Mouse (Mus musculus): ENCODE measurements around the gene Fmo2.

Gene Fmo2

DNA sequence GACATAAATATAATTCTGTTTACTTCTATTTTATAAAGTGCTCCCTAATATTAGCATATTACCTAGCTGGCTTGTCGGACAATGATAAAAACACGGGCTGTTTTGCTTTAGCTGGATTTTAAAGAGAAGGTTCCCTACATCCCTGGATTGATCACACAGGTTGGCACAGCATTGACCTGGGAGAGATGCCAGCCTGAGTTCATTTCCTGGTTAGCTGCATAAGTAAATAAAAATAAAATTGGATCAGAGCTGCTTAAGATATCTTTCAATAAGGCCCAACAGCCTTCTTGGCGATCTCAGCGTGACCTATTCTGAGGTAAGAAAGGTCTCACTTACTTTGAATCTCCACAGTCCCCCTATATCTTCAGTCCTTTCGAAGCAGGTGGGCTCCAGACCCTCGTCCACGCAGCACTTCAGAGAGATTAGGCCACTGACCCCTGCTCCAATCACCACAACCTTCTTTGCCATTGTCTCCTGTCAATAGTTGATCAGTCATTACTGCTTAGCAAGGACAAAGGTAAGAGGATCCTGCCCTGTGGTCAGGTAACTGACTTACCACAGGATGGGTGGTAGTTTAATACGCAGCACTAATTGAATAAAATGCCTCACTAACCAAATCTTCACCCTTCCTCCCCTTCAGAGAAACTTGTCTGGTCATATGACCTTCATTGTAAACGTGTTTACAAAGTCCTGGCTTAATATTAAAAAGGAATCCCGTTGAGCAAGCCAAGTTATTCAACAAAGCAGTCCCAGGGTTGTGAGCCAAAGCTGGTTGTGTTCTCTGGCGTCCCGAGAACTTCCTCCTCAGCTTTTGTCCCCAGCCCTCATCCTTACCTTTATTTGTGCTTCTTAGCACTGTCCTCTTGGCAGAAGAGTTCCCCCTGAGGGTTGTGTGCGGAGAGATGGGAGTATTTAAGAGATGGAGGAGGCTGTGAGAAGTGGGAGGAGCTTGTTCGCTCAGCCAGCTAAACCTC is at the start of gene Fmo2:
Gene Fmo2 (minus strand): TSS at position 889 of the 974 bp plus-strand sequence.
- DNase-seq (ENCODE audit: low spot score) = no peak

DNA sequence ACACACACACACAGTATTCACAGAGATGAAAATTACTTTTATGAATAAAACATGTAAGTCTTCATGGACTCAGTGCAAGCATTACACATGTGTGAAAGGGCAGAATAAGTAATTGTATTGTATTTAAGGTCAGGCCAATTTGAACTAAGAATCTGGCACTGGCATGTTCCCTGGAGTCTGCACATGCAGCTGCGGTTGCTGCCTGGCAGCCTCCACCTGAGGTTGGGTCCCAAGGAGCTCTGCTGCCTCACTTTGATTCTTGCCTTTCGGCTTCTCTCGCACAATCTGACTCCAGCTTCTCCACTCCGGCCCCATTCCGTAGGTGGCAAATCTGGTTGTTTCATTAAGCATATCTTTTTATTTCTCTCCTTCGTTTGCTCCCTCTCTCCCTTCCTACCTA is 49.4 kb upstream of the Fmo2 start:
- no peak for DNase-seq (ENCODE audit: low spot score)

DNA sequence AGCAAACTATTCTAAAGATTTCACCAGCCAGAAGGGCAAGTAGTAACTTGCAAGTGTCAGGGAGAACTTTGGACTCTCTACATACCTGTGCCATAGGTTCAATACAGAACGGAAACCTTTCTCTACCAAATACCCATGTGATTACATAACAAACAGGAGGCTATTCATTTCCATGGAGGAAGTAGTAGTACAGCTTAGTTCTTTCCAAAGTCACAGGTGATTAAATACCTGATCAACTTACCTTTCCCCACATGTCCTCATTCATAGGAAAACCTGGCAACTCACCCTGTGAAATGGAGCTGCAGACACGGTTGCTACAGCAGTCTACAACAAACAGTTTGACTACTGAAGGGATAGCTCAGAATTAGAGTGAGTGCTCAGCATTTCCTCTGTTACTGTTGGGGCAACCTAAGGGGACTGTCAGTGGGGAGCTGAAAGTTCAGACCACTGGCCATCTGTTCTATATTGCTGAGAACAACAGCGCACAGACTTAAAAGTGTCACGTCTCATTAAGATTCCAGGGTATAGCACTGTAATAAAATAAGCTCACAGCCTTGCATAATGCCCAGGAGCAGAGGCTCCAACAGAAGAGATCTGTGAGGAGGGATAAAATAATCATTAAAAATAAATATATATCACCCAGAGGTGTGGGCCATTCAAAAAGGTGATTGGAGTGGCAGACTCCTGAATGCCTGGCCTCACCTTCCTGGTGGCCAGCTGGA is 48.5 kb upstream of the Fmo2 start:
- DNase-seq (ENCODE audit: low spot score) = no peak

DNA sequence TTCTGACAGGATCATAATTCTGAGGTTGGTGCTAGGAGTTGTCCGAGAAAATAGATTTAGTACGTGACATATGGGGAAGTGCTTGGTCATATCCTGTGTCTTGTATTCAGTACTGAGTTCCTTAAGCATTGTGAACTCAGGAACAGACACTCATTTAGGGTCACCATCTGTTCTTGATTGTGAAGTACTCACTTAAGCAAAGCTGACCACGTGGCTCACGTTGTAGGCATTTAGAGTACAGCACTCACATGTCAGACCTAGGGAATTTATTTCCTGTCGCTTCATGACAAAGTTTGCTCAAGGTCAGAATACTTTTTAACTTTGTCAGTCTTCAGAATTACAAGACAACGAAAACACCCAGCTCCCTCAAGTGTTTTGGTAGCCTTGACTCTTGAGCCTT is 45.2 kb upstream of the Fmo2 start:
- peak; percentile 68 for DNase-seq (ENCODE audit: low spot score)

GRCm38 (mm10) chr1:162938696-162939351 is 40.3 kb upstream of the Fmo2 start:
- no peak for DNase-seq (ENCODE audit: low spot score)

- DNase-seq (ENCODE audit: low spot score) = no peak
Observed at GRCm38 (mm10) chr1:162937970-162938695, 39.6 kb upstream of the Fmo2 start.

- DNase-seq (ENCODE audit: low spot score) = no peak
Observed at GRCm38 (mm10) chr1:162937415-162937814, 38.9 kb upstream of the Fmo2 start, which contains the start of gene Fmo6. Gene Fmo6, minus strand, starts transcription at chr1:162937515.

- no peak for DNase-seq (ENCODE audit: low spot score)
Observed at GRCm38 (mm10) chr1:162934374-162935012, 36.0 kb upstream of the Fmo2 start.

- no peak for DNase-seq (ENCODE audit: low spot score)
Observed at GRCm38 (mm10) chr1:162932386-162932785, 33.9 kb upstream of the Fmo2 start.

DNA sequence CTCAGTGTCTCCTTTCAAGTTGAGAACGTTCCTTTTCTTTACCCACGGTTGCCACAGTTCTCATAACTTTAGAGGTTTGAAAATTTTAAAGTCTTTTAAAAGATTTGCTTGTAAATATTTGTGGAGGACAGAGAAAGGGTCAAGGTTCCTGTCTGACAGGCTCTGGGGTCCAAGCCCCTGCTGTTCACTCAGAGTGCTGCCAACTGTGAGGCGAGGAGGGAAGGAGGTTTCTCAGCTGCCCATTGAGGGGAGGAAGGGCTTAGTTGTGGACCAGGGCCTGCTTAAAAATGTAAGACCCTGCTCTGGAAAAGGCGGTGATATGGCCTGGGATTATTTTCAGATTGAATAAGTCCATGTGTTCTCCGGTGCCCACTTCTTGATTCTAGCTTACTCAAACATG is 33.4 kb upstream of the Fmo2 start:
- no peak for DNase-seq (ENCODE audit: low spot score)

DNA sequence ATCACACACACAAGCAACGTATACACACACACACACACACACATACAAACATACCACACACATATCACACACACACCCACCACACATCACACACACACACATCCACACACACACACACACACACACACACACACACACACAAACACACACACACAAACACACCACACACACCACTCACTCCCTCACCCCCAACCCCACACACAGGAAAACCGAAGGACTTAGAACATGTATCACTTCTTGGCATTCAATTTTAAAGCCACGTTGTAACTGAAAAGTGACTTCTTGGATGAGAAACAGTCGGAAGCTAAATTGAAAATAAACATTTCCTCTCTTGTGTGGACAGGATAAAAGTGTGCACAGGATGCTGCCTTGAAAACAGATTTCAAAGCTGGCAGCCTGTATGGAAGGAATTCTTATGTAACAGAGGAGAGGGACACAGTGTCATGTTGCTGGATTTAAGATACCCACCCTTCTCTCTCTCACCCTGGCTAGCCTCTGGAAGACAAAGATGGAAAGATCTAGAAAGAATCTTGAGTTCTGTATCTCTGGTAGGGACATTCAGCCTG is 32.9 kb upstream of the Fmo2 start:
- no peak for DNase-seq (ENCODE audit: low spot score)

GRCm38 (mm10) chr1:162930631-162931030 is 32.1 kb upstream of the Fmo2 start:
- DNase-seq (ENCODE audit: low spot score) = no peak

DNA sequence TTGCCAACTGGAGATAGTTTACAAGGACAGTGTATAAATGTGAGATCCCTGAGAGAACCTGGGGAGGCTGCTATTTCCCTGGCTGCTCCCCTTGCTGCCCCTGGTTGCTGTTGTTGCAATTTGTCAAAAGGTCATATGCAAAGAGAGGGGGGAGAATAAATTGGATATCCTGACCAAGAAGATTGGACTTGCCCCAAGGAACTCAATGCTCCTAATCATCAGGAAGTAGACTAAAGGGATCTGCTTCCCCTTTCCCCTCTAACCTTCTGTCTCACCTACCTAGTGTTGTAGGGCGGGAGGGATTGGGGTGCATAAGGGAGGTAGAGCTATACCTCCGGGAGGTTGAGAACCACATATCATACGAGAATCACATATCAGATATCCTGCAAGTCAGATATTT is 30.6 kb upstream of the Fmo2 start:
- DNase-seq (ENCODE audit: low spot score) = no peak

DNA sequence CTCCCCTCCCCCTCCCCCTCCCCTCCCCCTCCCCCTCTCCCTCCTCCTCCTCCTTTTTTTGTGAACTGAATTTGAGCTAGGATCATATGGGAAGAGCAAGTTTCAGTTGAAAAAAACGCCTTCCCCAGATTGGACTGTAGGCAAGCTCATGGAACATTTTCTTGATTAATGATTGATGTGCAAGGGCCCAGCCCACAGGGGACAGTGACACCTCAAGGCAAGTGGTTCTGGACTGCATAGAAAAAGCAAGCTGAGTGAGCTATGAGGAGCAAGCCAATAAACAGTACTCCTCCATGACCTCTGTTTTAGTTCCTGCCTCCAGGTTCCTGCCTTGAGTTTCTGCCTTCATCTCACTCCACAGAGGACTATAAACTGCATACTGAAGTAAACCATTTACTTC is 26.6 kb upstream of the Fmo2 start:
- no peak for DNase-seq (ENCODE audit: low spot score)

DNA sequence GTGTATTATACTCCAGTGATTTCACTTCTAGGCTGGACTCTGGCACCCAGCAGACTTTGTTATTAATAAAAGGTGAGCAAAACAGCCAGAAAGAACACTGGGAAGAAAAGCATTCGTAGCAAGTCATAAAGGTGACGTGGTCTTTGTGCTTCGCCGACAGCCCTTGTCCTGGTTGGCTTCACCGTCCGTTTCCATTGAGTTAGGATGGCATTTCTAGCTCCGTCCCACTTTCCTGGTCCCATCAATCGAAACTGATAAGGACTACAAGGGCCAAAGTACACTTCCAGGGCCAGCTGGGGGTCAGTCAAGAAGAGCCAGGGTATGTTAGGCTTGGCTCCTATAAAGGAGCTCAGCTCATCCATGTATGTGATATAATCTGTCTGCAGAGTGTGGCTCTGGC is 18.1 kb upstream of the Fmo2 start:
- DNase-seq (ENCODE audit: low spot score) = no peak

DNA sequence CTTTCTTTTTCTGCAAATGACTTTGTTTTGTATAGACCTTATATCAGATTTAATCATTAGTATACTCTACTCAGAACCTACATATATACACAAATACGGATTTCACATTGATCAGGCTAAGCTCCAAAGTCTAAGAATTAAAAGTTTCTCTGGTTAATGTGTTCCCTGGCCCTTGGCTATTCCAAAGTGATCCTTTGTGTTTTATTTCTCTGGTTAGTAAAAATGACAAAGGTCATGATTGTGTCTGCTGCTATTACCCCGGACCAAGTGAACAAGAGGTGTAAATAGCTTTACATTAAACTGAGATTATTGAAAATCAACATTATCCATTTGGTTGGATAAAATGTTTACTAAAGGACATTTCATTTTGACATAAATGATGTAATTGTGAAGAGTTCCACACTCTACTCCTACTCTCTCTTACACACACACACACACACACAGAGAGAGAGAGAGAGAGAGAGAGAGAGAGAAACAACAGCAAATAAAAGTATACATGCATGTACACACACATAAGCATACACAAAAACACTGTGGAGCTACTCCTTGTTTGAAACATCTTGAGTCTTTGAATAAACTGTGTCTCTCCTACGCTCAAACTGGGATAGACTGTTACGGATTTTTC is 16.5 kb upstream of the Fmo2 start:
- no peak for DNase-seq (ENCODE audit: low spot score)

DNA sequence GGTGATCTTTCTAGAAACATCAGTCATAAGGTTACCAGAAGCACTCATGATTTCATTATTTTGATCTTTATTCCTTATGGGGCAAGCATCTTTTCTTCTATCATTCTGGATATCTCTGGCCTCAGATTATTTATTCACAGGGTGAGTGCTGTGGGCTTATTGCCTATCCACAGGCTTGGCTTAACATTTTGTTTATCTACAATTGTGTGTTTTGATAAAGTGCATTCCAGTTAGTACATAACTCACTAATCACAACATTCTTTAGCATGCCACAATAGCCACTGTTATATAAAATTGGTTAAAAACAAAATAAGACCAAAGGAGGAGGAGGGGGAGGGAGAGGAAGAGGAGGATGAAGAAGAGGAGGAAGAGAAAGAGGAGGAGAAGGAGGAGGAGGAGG is 13.6 kb upstream of the Fmo2 start:
- no peak for DNase-seq (ENCODE audit: low spot score)

DNA sequence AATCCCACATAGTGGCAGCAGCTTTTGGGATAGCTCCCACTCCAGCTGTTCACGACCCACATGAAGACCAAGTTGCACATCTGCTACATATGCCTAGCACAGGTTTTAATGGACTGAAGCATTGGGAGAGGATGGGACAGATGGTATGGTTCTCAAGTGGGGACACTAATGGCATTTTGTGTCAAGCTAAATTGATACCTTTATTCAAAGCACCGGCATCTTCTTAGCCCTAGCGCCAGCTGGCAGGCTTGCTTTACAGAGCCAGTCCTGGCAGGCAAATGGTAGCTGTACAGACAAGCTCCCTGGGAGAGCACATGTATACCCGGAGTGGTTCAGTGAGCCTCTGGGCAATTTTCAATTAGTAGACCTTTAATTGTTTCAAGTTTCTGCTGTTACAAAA is 3.4 kb upstream of the Fmo2 start:
- DNase-seq (ENCODE audit: low spot score) = no peak

DNA sequence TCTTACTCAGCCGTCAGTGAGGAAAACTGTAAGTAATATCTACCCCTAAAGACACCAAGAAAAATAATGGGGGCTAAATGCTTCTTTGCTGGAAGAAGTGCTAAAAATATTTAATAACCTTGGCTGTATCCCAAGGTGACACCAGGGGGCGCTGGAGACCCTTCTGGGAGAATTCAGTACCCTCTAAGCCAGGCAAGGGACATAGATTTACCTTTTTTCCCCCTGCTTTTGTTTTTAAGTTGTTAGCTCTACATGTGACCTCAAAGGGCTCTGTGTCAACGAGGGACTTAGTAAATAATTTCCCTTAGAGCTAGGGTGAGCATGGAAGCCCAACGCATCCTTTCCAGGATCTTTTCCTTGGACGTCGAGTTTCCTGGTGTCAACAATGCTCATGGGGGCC is 2.6 kb downstream of the Fmo2 start:
- peak; percentile 61 for DNase-seq (ENCODE audit: low spot score)

DNA sequence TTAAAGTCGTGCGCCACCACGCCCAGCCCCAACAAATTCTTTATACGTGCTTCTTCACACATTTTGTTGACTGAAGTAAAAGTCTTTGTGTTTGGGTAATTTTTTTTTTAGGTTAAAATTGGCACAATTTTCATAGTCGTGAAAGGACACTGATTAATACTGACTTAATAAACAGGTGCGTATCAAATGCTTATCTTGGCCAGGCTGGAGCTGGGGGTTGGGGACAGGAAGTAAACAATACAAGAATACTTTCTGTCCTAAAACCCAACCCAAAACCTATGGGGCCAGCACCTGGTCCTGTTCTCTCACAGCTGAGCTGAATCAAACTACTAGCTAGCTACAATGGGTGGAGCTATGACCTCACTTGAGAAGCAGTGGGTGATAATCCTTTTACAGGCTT is 5.5 kb downstream of the Fmo2 start:
- DNase-seq (ENCODE audit: low spot score) = no peak

DNA sequence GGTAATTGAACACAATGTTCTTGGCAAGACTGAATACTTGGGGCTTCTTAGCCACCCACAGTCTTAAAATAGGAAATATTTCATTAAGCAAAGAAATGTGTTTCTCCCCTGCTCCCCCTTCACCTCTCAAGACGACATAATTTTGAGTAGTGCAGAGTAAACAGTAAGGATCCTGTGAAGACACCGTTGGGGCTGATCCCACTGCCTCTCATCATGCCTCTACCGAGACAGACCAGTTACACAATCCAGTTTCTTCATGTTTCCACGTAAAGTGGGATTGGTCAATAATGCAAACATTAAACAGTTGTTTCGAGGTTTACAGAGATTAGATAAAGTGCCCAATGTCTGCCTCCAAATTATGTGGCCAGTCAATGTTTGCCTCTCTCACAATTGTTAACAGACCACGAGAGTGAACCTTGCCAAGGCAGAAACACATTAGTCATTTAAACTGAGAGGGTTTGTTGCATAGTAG is 6.5 kb downstream of the Fmo2 start:
- DNase-seq (ENCODE audit: low spot score) = no peak

Data from embryo, embryonic 10 days (tissue).